Mouse (Mus musculus): ENCODE data around the gene 3110082I17Rik.

3110082I17Rik gene

GRCm38 (mm10) chr5:139425198-139425597 lies 35.1 kb downstream of the 3110082I17Rik start:
- peaks cover 45% of the 10 kb centered on the region for H3K36me3 ChIP-seq (ENCODE audit: insufficient read depth, low read length)
- no peaks in the 10 kb centered on the region for H3K27me3 ChIP-seq (ENCODE audit: insufficient read depth, low read length)
- H3K9me3 ChIP-seq (ENCODE audit: low read length), result no peaks in the 10 kb centered on the region
- peaks cover 32% of the 10 kb centered on the region for H3K4me1 ChIP-seq (replicated peaks; ENCODE audit: low read depth, low read length)
- TF ChIP-seq NANOG (IDR thresholded peaks at IDR 0.05; ENCODE audit: borderline replicate concordance, low read length) (no peak), CTCF (conservative IDR thresholded peaks at IDR 0.05; ENCODE audit: low read length) (no peak), POU5F1 (IDR thresholded peaks at IDR 0.05; ENCODE audit: borderline replicate concordance, low read length) (no peak)
- H3K4me3 ChIP-seq (replicated peaks; ENCODE audit: low read length), result no peak overlapping the region

GRCm38 (mm10) chr5:139423026-139423865 lies 37.1 kb downstream of the 3110082I17Rik start, which contains the start of gene Gper1:
Gene Gper1 (plus strand): TSS chr5:139423151.
- peaks cover 59% of the 10 kb centered on the region for H3K36me3 ChIP-seq (ENCODE audit: insufficient read depth, low read length)
- H3K4me3 ChIP-seq (replicated peaks; ENCODE audit: low read length), result no peak within 1 kb of the TSS
- no peak for TF ChIP-seq POU5F1 (IDR thresholded peaks at IDR 0.05; ENCODE audit: borderline replicate concordance, low read length)
- TF ChIP-seq NANOG (IDR thresholded peaks at IDR 0.05; ENCODE audit: borderline replicate concordance, low read length), result no peak
- TF ChIP-seq CTCF (conservative IDR thresholded peaks at IDR 0.05; ENCODE audit: low read length), result no peak
- no peaks in the 10 kb centered on the region for H3K27me3 ChIP-seq (ENCODE audit: insufficient read depth, low read length)
- no peaks in the 10 kb centered on the region for H3K9me3 ChIP-seq (ENCODE audit: low read length)
- H3K4me1 ChIP-seq (replicated peaks; ENCODE audit: low read depth, low read length), result peaks cover 35% of the 10 kb centered on the region

- TF ChIP-seq NANOG (IDR thresholded peaks at IDR 0.05; ENCODE audit: borderline replicate concordance, low read length) (no peak), POU5F1 (IDR thresholded peaks at IDR 0.05; ENCODE audit: borderline replicate concordance, low read length) (no peak), CTCF (conservative IDR thresholded peaks at IDR 0.05; ENCODE audit: low read length) (no peak)
- Histone ChIP-seq H3K4me3 (replicated peaks; ENCODE audit: low read length) (no peak overlapping the region), H3K9me3 (ENCODE audit: low read length) (no peaks in the 10 kb centered on the region), H3K4me1 (replicated peaks; ENCODE audit: low read depth, low read length) (peaks cover 52% of the 10 kb centered on the region), H3K36me3 (ENCODE audit: insufficient read depth, low read length) (peaks cover 58% of the 10 kb centered on the region), H3K27me3 (ENCODE audit: insufficient read depth, low read length) (no peaks in the 10 kb centered on the region)
Measured at GRCm38 (mm10) chr5:139418633-139419032, 41.7 kb downstream of the 3110082I17Rik start.

- Histone ChIP-seq H3K4me3 (replicated peaks; ENCODE audit: low read length) (no peak overlapping the region), H3K9me3 (ENCODE audit: low read length) (no peaks in the 10 kb centered on the region), H3K27me3 (ENCODE audit: insufficient read depth, low read length) (no peaks in the 10 kb centered on the region), H3K36me3 (ENCODE audit: insufficient read depth, low read length) (peaks cover 55% of the 10 kb centered on the region), H3K4me1 (replicated peaks; ENCODE audit: low read depth, low read length) (peaks cover 47% of the 10 kb centered on the region)
- TF ChIP-seq NANOG (IDR thresholded peaks at IDR 0.05; ENCODE audit: borderline replicate concordance, low read length) (no peak), CTCF (conservative IDR thresholded peaks at IDR 0.05; ENCODE audit: low read length) (no peak), POU5F1 (IDR thresholded peaks at IDR 0.05; ENCODE audit: borderline replicate concordance, low read length) (no peak)
Measured at GRCm38 (mm10) chr5:139418110-139418509, 42.2 kb downstream of the 3110082I17Rik start.

- peaks cover 46% of the 10 kb centered on the region for H3K4me1 ChIP-seq (replicated peaks; ENCODE audit: low read depth, low read length)
- no peak for TF ChIP-seq NANOG (IDR thresholded peaks at IDR 0.05; ENCODE audit: borderline replicate concordance, low read length)
- no peak for TF ChIP-seq POU5F1 (IDR thresholded peaks at IDR 0.05; ENCODE audit: borderline replicate concordance, low read length)
- TF ChIP-seq CTCF (conservative IDR thresholded peaks at IDR 0.05; ENCODE audit: low read length), result peak; percentile 66
- H3K27me3 ChIP-seq (ENCODE audit: insufficient read depth, low read length), result no peaks in the 10 kb centered on the region
- H3K9me3 ChIP-seq (ENCODE audit: low read length), result no peaks in the 10 kb centered on the region
- H3K4me3 ChIP-seq (replicated peaks; ENCODE audit: low read length), result no peak overlapping the region
- peaks cover 51% of the 10 kb centered on the region for H3K36me3 ChIP-seq (ENCODE audit: insufficient read depth, low read length)
Measured at GRCm38 (mm10) chr5:139417480-139417879, 42.8 kb downstream of the 3110082I17Rik start.

- Histone ChIP-seq H3K27me3 (ENCODE audit: insufficient read depth, low read length) (no peaks in the 10 kb centered on the region), H3K36me3 (ENCODE audit: insufficient read depth, low read length) (peaks cover 52% of the 10 kb centered on the region), H3K4me1 (replicated peaks; ENCODE audit: low read depth, low read length) (peaks cover 49% of the 10 kb centered on the region), H3K9me3 (ENCODE audit: low read length) (no peaks in the 10 kb centered on the region), H3K4me3 (replicated peaks; ENCODE audit: low read length) (no peak overlapping the region)
- peak; percentile 86 for TF ChIP-seq CTCF (conservative IDR thresholded peaks at IDR 0.05; ENCODE audit: low read length)
- TF ChIP-seq NANOG (IDR thresholded peaks at IDR 0.05; ENCODE audit: borderline replicate concordance, low read length), result no peak
- TF ChIP-seq POU5F1 (IDR thresholded peaks at IDR 0.05; ENCODE audit: borderline replicate concordance, low read length), result no peak
Measured at GRCm38 (mm10) chr5:139416942-139417341, 43.4 kb downstream of the 3110082I17Rik start.

GRCm38 (mm10) chr5:139415001-139415400 lies 45.3 kb downstream of the 3110082I17Rik start:
- Histone ChIP-seq H3K4me3 (replicated peaks; ENCODE audit: low read length) (peak overlapping the region; percentile 39), H3K9me3 (ENCODE audit: low read length) (no peaks in the 10 kb centered on the region), H3K36me3 (ENCODE audit: insufficient read depth, low read length) (peaks cover 55% of the 10 kb centered on the region), H3K4me1 (replicated peaks; ENCODE audit: low read depth, low read length) (peaks cover 62% of the 10 kb centered on the region), H3K27me3 (ENCODE audit: insufficient read depth, low read length) (no peaks in the 10 kb centered on the region)
- TF ChIP-seq POU5F1 (IDR thresholded peaks at IDR 0.05; ENCODE audit: borderline replicate concordance, low read length) (no peak), CTCF (conservative IDR thresholded peaks at IDR 0.05; ENCODE audit: low read length) (no peak), NANOG (IDR thresholded peaks at IDR 0.05; ENCODE audit: borderline replicate concordance, low read length) (no peak)

GRCm38 (mm10) chr5:139413545-139413944 lies 46.8 kb downstream of the 3110082I17Rik start:
- peaks cover 58% of the 10 kb centered on the region for H3K36me3 ChIP-seq (ENCODE audit: insufficient read depth, low read length)
- no peaks in the 10 kb centered on the region for H3K27me3 ChIP-seq (ENCODE audit: insufficient read depth, low read length)
- H3K9me3 ChIP-seq (ENCODE audit: low read length), result no peaks in the 10 kb centered on the region
- H3K4me3 ChIP-seq (replicated peaks; ENCODE audit: low read length), result no peak overlapping the region
- H3K4me1 ChIP-seq (replicated peaks; ENCODE audit: low read depth, low read length), result peaks cover 61% of the 10 kb centered on the region
- TF ChIP-seq CTCF (conservative IDR thresholded peaks at IDR 0.05; ENCODE audit: low read length) (no peak), POU5F1 (IDR thresholded peaks at IDR 0.05; ENCODE audit: borderline replicate concordance, low read length) (no peak), NANOG (IDR thresholded peaks at IDR 0.05; ENCODE audit: borderline replicate concordance, low read length) (no peak)
